Mouse (Mus musculus): ENCODE measurements at regions not wholly inside any gene's neighbourhood (a gene's known extent, or its start where the extent isn't known, plus 50 kb on each side); places are given as distances from the start of the nearest gene placed in this dataset.

DNA sequence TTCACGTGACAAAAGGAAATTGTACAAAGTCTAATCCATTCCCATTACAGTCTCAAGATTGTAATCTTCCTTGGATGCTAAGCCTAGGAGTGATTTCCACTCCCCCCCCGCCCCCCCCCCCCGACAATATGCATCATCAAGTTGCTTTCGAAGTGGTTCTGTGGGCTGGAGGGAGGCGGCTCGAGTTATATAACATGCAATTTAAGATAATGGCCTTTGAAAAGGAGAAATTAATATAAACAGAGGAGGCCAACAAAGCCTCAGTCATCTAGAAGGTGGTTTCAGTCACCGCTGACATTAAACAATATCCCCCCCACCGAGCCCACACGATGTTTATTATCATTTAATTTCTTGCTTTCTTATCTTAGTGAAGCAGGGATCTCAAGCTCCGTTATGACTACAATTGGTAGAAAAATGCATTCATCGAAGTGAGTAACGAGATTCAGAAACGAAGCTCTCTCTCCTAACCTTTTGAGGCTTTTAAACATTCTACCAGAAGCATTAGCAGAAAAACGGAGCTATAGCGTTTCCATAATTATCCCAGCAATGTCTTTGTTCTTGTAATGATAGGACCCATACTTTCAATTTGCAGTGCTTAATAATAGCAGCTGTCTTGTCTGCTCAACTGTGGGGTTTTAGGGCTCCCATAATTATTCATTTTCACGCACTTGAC, 339.1 kb downstream of the Btg1 start:
- no peak for TF ChIP-seq CTCF (IDR thresholded peaks at IDR 0.05)
- no peak for TF ChIP-seq EP300 (IDR thresholded peaks at IDR 0.05)
